Mouse (Mus musculus) heart, embryonic 10.5 days (tissue): ENCODE results near the gene Astl. TPM values are rescaled to one million over a fixed set of nuclear protein-coding genes. Genes with fewer than 3 reads are reported as not detected.
A peak's percentile ranks its signal among the peaks of the same experiment; 100 is the strongest.

ENCODE experiments used
- DNase-seq: peaks from one replicate; pipeline ENCODE4 v3.0.0-alpha.2; 2017; ENCODE audit warnings: low spot score
- H3K27ac ChIP-seq: fragments of 300-500 bp; sonication (generic); 2 replicates; pipeline ENCODE4 v1.5.1; 2016; ENCODE audit warnings: mild to moderate bottlenecking
- H3K27me3 ChIP-seq: fragments of 300-500 bp; sonication (generic); 2 replicates; pipeline ENCODE4 v1.6.1; 2016; ENCODE audit warnings: mild to moderate bottlenecking; ENCODE audit not compliant: poor library complexity, insufficient read depth, severe bottlenecking
- H3K36me3 ChIP-seq: fragments of 300-500 bp; sonication (generic); 2 replicates; pipeline ENCODE4 v1.6.1; 2016; ENCODE audit warnings: mild to moderate bottlenecking, moderate library complexity
- H3K4me1 ChIP-seq: fragments of 300-500 bp; sonication (generic); 2 replicates; pipeline ENCODE4 v1.6.1; 2016; ENCODE audit warnings: mild to moderate bottlenecking
- H3K4me3 ChIP-seq: fragments of 300-500 bp; sonication (generic); 2 replicates; pipeline ENCODE4 v1.5.1; 2016; ENCODE audit warnings: mild to moderate bottlenecking, moderate library complexity
- H3K9me3 ChIP-seq: fragments of 300-500 bp; sonication (generic); 2 replicates; pipeline ENCODE4 v1.6.1; 2016; ENCODE audit warnings: mild to moderate bottlenecking, moderate library complexity
- WGBS: fragments of 180-500 bp; shearing (Covaris S2); methylation state at CpG from one replicate; pipeline ENCODE4 v1.1.7; 2016; 5-methylcytosine and 5-hydroxymethylcytosine counted together
- polyA plus RNA-seq: library from polyadenylated mRNA; unstranded; fragments of >200 nt; fragmentation: Nextera tagmentation; extraction: Ambion mirVana; gene quantifications from 2 replicates; pipeline ENCODE4 v1.2.1, GENCODE M21; 2016

Astl gene
- polyA plus RNA-seq, 1 experiment from 2014 or later = 0.08 TPM

- H3K27ac ChIP-seq = no peak overlapping the region
- no peaks in the 10 kb centered on the region for H3K36me3 ChIP-seq
- no peak for DNase-seq
- H3K27me3 ChIP-seq = no peaks in the 10 kb centered on the region
- no peaks in the 10 kb centered on the region for H3K9me3 ChIP-seq
- peaks cover 16% of the 10 kb centered on the region for H3K4me1 ChIP-seq
- H3K4me3 ChIP-seq = no peak overlapping the region
- WGBS = 84% methylated on average over 1 of the region's 1 CpGs
Observed at GRCm38 (mm10) chr2:127311193-127311592, 27.2 kb upstream of the Astl start.

GRCm38 (mm10) chr2:127312801-127313200 lies 25.6 kb upstream of the Astl start:
- H3K4me1 ChIP-seq = peaks cover 16% of the 10 kb centered on the region
- WGBS = 90% methylated on average over 4 of the region's 4 CpGs
- no peak for DNase-seq
- no peaks in the 10 kb centered on the region for H3K27me3 ChIP-seq
- no peak overlapping the region for H3K27ac ChIP-seq
- no peaks in the 10 kb centered on the region for H3K36me3 ChIP-seq
- H3K9me3 ChIP-seq = no peaks in the 10 kb centered on the region
- no peak overlapping the region for H3K4me3 ChIP-seq

- H3K27me3 ChIP-seq = no peaks in the 10 kb centered on the region
- H3K4me3 ChIP-seq = no peak overlapping the region
- peaks cover 16% of the 10 kb centered on the region for H3K4me1 ChIP-seq
- no peak for DNase-seq
- no peaks in the 10 kb centered on the region for H3K9me3 ChIP-seq
- H3K27ac ChIP-seq = peak overlapping the region; percentile 73
- WGBS = 43% methylated on average over 4 of the region's 4 CpGs
- H3K36me3 ChIP-seq = no peaks in the 10 kb centered on the region
Observed at GRCm38 (mm10) chr2:127313878-127314277, 24.6 kb upstream of the Astl start.

- DNase-seq = no peak
- 52% methylated on average over 6 of the region's 6 CpGs for WGBS
- Histone ChIP-seq H3K4me1 (peaks cover 16% of the 10 kb centered on the region), H3K27ac (peak overlapping the region; percentile 73), H3K36me3 (no peaks in the 10 kb centered on the region), H3K9me3 (no peaks in the 10 kb centered on the region), H3K4me3 (no peak overlapping the region), H3K27me3 (no peaks in the 10 kb centered on the region)
Observed at GRCm38 (mm10) chr2:127314467-127315154, 23.8 kb upstream of the Astl start.

- 94% methylated on average over 1 of the region's 1 CpGs for WGBS
- Histone ChIP-seq H3K27ac (peak overlapping the region; percentile 52; the same call in 1 of the 2 replicates), H3K4me1 (peaks cover 16% of the 10 kb centered on the region)
Observed at GRCm38 (mm10) chr2:127315155-127315470, 23.3 kb upstream of the Astl start.

GRCm38 (mm10) chr2:127316431-127316830 lies 22.0 kb upstream of the Astl start:
- H3K36me3 ChIP-seq = no peaks in the 10 kb centered on the region
- 74% methylated on average over 5 of the region's 5 CpGs for WGBS
- DNase-seq = no peak

More at GRCm38 (mm10) chr2:127315155-127315470, 23.3 kb upstream of the Astl start:
- Histone ChIP-seq H3K4me3 (no peak overlapping the region), H3K27me3 (no peaks in the 10 kb centered on the region), H3K36me3 (no peaks in the 10 kb centered on the region), H3K9me3 (no peaks in the 10 kb centered on the region)
- no peak for DNase-seq

GRCm38 (mm10) chr2:127318136-127318535 lies 20.3 kb upstream of the Astl start:
- no peak for DNase-seq
- Histone ChIP-seq H3K4me1 (peaks cover 17% of the 10 kb centered on the region), H3K27ac (no peak overlapping the region), H3K9me3 (no peaks in the 10 kb centered on the region), H3K4me3 (no peak overlapping the region), H3K36me3 (no peaks in the 10 kb centered on the region), H3K27me3 (no peaks in the 10 kb centered on the region)
- 85% methylated on average over 4 of the region's 4 CpGs for WGBS

More at GRCm38 (mm10) chr2:127316431-127316830, 22.0 kb upstream of the Astl start:
- H3K27ac ChIP-seq = no peak overlapping the region
- no peak overlapping the region for H3K4me3 ChIP-seq
- H3K4me1 ChIP-seq = peaks cover 16% of the 10 kb centered on the region
- H3K27me3 ChIP-seq = no peaks in the 10 kb centered on the region
- no peaks in the 10 kb centered on the region for H3K9me3 ChIP-seq

- no peaks in the 10 kb centered on the region for H3K27me3 ChIP-seq
- no peak for DNase-seq
- H3K4me3 ChIP-seq = no peak overlapping the region
- H3K4me1 ChIP-seq = peaks cover 22% of the 10 kb centered on the region
- H3K9me3 ChIP-seq = no peaks in the 10 kb centered on the region
- H3K27ac ChIP-seq = no peak overlapping the region
- no peaks in the 10 kb centered on the region for H3K36me3 ChIP-seq
- WGBS = 54% methylated on average over 4 of the region's 4 CpGs
Observed at GRCm38 (mm10) chr2:127319071-127319470, 19.4 kb upstream of the Astl start.

GRCm38 (mm10) chr2:127322671-127323285 lies 15.7 kb upstream of the Astl start:
- H3K36me3 ChIP-seq = no peaks in the 10 kb centered on the region

GRCm38 (mm10) chr2:127323667-127324066 lies 14.8 kb upstream of the Astl start:
- H3K4me3 ChIP-seq = no peak overlapping the region
- 75% methylated on average over 1 of the region's 1 CpGs for WGBS
- 0 out of 2 replicates have a peak, but pooled peaks cover 4% of the 10 kb centered on the region for H3K27me3 ChIP-seq
- no peaks in the 10 kb centered on the region for H3K36me3 ChIP-seq
- no peak for DNase-seq
- no peak overlapping the region for H3K27ac ChIP-seq
- H3K4me1 ChIP-seq = peaks cover 27% of the 10 kb centered on the region
- H3K9me3 ChIP-seq = no peaks in the 10 kb centered on the region

More at GRCm38 (mm10) chr2:127322671-127323285, 15.7 kb upstream of the Astl start:
- Histone ChIP-seq H3K4me1 (peaks cover 19% of the 10 kb centered on the region), H3K4me3 (no peak overlapping the region), H3K27me3 (no peaks in the 10 kb centered on the region), H3K9me3 (no peaks in the 10 kb centered on the region), H3K27ac (no peak overlapping the region)
- DNase-seq = no peak
- 72% methylated on average over 6 of the region's 6 CpGs for WGBS

GRCm38 (mm10) chr2:127324456-127324855 lies 14.0 kb upstream of the Astl start:
- DNase-seq = no peak
- H3K27me3 ChIP-seq = 0 out of 2 replicates have a peak, but pooled peaks cover 4% of the 10 kb centered on the region
- no peaks in the 10 kb centered on the region for H3K9me3 ChIP-seq
- no peak overlapping the region for H3K4me3 ChIP-seq
- WGBS = 52% methylated on average over 7 of the region's 7 CpGs
- H3K27ac ChIP-seq = no peak overlapping the region
- H3K4me1 ChIP-seq = peaks cover 34% of the 10 kb centered on the region
- H3K36me3 ChIP-seq = no peaks in the 10 kb centered on the region

- Histone ChIP-seq H3K4me1 (peaks cover 51% of the 10 kb centered on the region), H3K4me3 (no peak overlapping the region), H3K36me3 (no peaks in the 10 kb centered on the region), H3K9me3 (no peaks in the 10 kb centered on the region), H3K27ac (peak overlapping the region; percentile 78), H3K27me3 (0 out of 2 replicates have a peak, but pooled peaks cover 4% of the 10 kb centered on the region)
- WGBS = 67% methylated on average over 12 of the region's 12 CpGs
- DNase-seq = no peak
Observed at GRCm38 (mm10) chr2:127328090-127328851, 10.2 kb upstream of the Astl start.
